Mouse (Mus musculus) splenic B cell, adult 2 months (primary cell): ENCODE measurements around the gene Tdrd9.
A peak's percentile ranks its signal among the peaks of the same experiment; 100 is the strongest.

Experiments used
- DNase-seq: peaks from one replicate; pipeline ENCODE4 v3.0.0-alpha.2; 2011; ENCODE audit warnings: low read depth, low spot score
- H3K27me3 ChIP-seq: 2 replicates; pipeline ENCODE4 v1.6.1; 2012; ENCODE audit warnings: mild to moderate bottlenecking, low read length, moderate library complexity, mixed read lengths; ENCODE audit not compliant: control insufficient read depth, poor library complexity, insufficient read depth, severe bottlenecking
- H3K36me3 ChIP-seq: 2 replicates; pipeline ENCODE4 v1.6.1; 2012; ENCODE audit warnings: mild to moderate bottlenecking, low read length, moderate library complexity, mixed read lengths; ENCODE audit not compliant: control insufficient read depth, poor library complexity, insufficient read depth, severe bottlenecking

The Tdrd9 gene

DNA sequence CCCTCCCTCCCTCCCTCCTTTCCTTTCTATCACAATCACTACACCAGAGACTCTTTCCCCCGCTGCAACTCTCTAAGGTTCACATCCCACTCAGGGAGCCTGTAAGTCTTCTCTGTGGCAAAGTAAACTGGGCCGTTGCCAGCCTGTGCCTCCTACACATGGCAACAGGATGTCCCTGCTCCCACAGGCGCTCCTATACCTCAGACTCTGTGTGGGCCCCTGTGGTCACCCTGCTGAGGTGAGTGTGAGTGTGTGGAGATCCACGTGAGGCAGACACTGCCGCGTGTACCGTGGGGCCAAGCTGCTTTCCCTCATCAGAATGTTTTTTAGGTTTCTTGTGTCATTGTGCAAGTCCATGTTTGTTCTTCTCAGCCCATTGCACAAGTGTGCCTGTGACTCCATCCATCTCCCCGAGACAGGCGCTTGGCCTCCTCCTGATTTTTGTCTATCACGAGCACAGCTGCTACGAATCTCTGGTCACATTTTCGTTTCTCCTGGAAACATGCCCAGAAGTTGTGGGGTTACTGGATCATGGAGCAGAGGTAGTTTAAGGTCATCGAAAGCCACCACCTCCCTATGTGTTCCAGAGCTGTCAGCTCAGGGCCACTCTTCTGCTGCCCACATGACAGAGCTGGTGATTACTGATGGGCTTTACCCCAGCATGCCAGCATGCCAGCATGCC, 124.8 kb downstream of the Tdrd9 start:
- H3K27me3 ChIP-seq = no peaks in the 10 kb centered on the region
- H3K36me3 ChIP-seq = no peaks in the 10 kb centered on the region
- no peak for DNase-seq

DNA sequence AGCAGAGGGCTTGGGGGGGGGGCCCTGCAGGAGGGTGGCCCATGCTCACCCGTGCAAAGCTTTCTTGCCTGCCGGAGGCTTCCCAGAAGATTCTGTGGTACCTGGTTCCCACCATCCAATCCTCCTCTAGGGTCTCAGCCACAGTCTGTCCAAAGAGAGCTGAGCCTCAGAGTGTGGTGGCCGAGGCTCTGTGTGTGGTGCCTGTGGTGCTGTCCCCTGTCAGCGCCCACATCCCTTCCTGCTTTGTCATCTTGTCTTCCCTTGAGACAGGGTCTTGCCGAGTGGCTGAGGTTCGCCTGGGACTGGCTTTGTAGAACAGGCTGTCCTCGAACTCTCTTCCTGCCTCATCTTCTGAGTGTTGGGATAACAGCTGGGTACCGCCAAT, 125.4 kb downstream of the Tdrd9 start:
- no peak for DNase-seq
- no peaks in the 10 kb centered on the region for H3K27me3 ChIP-seq
- no peaks in the 10 kb centered on the region for H3K36me3 ChIP-seq

DNA sequence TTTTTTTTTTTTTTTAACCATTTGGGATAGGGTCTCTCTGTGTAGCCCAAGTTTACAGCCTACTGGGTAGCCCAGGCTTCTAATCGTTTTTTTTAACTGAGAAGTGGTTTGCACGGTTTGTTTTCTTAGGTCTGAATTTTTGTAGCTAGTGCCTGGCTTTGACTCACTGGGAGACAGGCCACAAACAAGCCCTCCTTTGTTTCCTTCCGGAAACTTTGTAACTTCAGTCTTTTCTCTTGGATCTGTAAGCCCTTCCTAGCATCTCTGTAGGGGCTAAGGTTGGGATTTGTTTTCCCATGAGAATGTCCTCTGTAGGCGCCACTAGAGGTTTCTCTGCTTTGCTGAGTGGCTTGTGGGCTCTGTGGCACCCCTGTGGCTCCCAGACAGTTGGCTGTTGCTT, 128.7 kb downstream of the Tdrd9 start:
- DNase-seq = no peak
- Histone ChIP-seq H3K36me3 (no peaks in the 10 kb centered on the region), H3K27me3 (no peaks in the 10 kb centered on the region)

DNA sequence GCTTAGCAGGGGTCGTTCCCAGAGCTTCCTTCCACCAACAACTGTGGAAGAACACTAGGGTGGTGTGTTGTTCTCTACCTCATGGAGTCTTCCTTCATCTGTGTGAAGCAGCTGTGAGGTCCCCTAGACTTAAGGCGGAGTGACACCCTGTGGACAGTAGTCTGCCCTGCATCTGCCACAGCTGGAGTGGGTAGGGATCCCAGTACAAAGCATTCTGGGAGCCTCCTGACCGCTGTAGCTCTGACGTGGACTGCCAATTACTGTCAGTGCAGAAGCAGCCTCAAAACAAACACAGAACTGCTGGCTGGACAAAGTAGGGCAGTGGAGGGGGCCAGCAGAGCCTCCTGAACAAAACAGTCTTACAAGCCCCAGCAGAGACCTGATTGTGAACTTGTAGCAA, 129.7 kb downstream of the Tdrd9 start:
- Histone ChIP-seq H3K36me3 (no peaks in the 10 kb centered on the region), H3K27me3 (no peaks in the 10 kb centered on the region)
- DNase-seq = no peak

DNA sequence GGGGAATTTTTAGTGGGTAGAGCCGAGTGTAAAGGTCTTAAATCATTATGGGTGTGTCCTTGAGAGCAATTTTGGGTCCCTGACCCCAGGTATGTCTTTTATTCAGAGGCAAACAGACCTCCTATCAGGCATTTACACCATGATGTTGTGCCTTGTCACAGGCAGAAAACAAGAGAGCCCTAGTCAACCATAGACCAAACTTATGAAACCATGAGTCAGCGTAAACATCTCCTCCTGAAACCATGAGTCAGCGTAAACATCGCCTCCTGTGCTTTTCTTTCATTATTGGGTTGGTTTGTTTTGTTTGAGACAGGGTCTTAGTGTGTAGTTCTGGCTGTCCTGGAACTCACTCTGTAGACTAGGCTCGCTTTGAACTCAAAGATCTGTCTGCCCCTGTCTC, 131.8 kb downstream of the Tdrd9 start:
- Histone ChIP-seq H3K27me3 (no peaks in the 10 kb centered on the region), H3K36me3 (no peaks in the 10 kb centered on the region)
- no peak for DNase-seq

DNA sequence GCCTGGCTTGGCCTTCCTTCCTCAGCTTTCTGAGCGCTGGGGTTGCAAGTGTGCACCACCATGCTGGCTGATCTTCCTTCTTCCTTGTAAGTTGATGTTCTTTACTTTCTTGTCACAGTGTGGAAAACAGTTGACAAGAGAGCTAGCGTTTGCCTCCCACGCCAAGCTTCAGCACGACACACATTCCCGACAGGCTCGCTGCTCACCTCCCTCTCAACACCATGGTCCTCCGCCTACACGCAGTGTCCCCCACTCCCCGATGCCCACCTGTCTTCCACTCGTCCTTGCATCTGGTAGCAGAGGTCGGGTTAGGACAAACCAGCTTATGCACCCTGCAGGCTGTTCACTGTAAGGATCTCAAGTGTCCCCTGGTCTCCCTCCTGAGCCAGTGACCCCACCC, 133.5 kb downstream of the Tdrd9 start:
- Histone ChIP-seq H3K27me3 (no peaks in the 10 kb centered on the region), H3K36me3 (no peaks in the 10 kb centered on the region)
- no peak for DNase-seq

DNA sequence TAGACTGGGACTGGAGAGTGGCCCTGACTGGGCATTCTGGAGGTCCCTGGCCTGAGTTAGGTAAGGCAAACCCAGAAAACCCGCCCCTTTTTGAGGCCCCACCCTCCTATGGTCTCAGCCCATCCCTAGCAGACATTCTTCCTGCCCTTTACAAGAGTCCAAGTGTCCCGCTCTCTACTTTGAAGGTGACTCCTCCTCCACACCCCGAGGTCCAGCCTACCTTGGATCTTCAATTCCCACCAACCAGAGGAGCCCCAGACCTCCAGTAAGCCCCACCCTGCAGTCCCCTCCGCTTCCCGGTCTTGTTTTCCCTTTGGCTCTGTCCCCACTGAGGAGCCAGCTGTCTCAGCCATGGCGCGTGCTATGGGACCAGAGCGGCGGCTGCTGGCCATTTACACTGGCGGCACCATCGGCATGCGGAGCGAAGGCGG, 135.2 kb downstream of the Tdrd9 start, which contains the start of gene Aspg:
Aspg (plus strand) TSS at position 139 of the 431 bp plus-strand sequence.
- Histone ChIP-seq H3K36me3 (no peaks in the 10 kb centered on the region), H3K27me3 (no peaks in the 10 kb centered on the region)
- no peak for DNase-seq

DNA sequence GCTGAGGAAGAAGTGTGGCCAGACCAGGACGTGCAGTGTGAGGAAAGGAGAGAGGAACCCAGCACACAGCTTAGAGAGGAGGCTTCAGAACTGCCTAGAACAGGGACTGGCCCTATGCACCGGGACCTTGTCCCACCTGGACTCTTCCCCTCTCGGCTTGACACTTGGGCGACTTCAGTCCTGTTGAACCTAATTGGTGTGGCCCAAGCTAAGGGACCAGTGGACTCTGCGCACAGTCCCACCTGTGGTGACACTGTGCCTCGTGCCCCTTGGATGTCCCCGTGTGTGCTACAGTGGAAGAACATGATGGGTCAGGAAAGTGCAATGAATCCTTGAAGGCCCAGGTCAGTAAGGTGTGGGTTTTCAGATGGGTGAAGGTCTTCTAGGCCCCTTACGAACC, 136.3 kb downstream of the Tdrd9 start:
- no peak for DNase-seq
- no peaks in the 10 kb centered on the region for H3K36me3 ChIP-seq
- H3K27me3 ChIP-seq = no peaks in the 10 kb centered on the region

DNA sequence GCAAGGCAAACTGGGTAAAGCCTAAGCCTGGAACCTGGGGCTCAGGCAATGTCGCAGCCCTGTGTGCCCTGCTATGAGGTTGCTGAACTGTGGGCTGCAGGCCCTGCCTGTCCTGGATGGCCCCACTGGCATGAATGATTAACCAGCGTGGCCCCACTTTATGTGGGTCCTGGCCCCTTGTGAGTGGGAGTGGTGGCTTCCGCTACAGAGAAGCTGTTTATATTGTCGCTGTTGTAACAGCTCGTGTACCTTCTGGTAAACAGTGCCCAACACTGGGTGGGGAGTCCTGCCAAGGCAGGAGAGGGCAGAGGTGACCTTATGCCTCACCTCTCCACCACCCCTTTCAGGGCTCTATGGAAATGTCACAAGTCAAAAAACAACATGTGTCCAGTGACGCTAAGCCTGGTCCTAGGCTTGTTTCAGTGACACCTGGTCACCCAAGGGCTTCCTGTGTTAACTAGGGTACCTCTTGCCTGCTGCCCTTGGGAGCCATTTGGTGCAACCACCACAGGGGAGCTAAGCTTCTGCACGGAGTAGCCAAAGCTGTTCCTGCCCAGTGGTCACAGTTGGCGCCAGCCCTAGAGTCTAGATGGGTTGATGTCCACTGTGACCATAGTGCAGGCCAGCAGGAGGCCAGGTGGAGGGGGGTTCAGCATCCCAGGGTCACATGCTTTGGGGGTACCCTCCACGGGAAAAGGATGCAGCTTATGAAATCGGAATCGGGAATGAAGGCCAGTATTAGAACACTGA, 137.5 kb downstream of the Tdrd9 start:
- H3K27me3 ChIP-seq = no peaks in the 10 kb centered on the region
- DNase-seq = no peak
- H3K36me3 ChIP-seq = no peaks in the 10 kb centered on the region

DNA sequence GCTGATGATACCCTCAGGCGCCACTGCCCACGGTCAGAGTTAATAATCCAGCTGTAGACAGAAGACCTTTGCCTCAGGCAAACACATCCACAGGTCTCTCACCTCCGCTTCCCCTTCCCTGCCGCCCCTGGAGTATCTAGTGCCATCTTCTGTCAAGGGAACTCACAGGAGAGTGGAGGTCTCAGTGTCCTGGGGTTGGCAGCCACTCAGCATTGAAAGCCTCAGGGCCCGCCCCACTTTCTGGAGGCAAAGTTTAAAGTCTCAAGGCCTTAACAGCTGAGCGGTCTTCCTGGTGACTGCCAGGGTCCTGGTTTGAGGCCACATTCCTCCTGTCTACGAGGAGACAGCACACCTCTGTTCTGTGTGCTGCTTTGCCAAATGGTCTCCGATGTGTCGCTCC, 138.3 kb downstream of the Tdrd9 start:
- Histone ChIP-seq H3K36me3 (no peaks in the 10 kb centered on the region), H3K27me3 (no peaks in the 10 kb centered on the region)
- DNase-seq = no peak

DNA sequence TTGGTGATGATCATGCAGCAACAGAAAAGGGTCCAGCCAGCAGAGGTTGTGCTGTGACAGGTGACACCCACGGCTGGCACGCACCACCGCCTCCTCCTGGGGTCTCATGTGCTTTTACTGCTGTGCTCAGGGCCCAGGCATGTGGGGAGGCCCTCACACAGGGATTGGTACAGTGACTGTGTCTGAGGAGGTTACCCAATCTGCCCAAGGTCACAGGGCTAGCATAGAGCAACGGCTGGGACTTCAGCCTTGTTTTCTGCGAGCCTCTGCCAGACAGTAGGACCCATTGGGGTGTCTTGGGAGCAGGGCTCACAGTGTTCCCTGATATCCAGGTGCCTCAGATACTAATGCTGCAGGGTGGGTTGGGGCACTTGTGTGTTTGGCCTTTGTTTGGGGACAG, 140.0 kb downstream of the Tdrd9 start:
- no peaks in the 10 kb centered on the region for H3K36me3 ChIP-seq
- DNase-seq = no peak
- no peaks in the 10 kb centered on the region for H3K27me3 ChIP-seq

DNA sequence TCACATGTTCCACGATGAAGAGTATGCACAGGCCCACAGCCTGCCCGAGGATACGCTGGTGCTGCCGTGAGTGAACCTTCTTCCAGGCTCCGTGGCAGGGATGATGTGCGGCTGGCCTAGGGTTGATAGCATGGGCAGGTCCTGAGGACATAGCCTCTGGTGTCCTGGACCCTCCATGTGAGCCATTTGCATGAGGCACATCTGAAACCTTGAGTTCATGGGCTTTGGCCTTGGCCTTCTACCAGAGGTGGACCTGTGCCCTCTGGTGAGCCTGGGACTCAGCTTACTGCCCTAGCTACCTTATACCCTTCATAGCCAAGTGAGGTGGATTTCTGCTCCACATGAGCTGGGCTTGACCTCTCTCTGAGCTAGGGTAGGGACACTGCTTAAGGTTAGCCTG, 140.9 kb downstream of the Tdrd9 start:
- no peaks in the 10 kb centered on the region for H3K36me3 ChIP-seq
- no peak for DNase-seq

DNA sequence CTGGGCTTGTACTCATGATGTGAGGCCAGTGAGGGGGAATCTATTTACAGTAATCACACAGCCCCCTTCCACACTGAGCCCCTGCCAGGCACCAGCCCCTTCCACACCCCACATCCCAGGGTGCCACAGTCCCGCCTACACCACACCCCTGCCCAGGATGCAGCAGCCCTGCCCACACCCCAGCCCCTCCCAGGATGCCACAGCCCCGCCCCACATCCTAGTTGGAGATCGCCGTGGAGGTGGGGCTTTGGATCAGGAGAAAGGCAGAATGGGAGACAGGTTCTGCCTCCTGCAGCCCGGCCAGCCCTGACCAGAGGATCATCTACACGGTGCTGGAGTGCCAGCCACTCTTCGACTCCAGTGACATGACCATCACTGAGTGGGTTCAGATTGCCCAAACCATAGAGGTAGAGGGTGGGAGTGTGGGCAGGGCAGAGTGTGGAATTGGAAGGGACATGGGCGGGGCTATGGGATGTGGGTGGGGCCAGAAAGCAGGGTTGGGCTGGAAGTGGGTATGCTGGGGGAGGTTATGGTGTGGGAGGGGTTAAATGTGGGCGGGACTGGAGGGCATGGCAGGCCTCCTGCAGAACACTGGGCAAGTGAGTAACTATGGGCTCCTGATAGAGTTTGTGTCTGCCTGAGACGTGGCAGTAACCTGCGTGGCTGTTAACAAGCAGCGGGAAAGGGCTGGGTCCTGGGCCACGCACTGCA, 141.5 kb downstream of the Tdrd9 start:
- H3K27me3 ChIP-seq = no peaks in the 10 kb centered on the region
- peak; percentile 7 for DNase-seq
- H3K36me3 ChIP-seq = no peaks in the 10 kb centered on the region

More for the DNA sequence above, 140.9 kb downstream of the Tdrd9 start:
- no peaks in the 10 kb centered on the region for H3K27me3 ChIP-seq

DNA sequence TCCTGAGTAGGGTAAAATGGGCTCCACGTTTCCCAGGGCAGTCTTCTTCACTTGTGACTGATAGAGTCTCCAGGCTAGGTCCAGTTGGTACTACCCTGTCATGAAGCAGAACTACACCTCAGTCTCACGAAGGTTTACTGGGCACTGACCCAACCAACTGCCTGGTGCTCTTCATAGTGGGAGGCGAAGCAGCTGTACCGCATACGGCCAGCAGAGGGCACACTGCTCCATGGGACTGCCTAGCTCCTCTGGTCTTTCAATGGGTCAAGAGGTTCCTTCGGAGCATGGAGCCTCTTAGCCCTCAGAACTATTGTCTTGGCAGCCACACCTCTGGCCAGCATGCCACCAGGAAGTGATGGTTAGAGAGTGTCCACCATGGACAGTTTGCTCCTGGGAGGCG, 142.4 kb downstream of the Tdrd9 start:
- peak; percentile 80 for DNase-seq
- H3K27me3 ChIP-seq = no peaks in the 10 kb centered on the region
- H3K36me3 ChIP-seq = no peaks in the 10 kb centered on the region

DNA sequence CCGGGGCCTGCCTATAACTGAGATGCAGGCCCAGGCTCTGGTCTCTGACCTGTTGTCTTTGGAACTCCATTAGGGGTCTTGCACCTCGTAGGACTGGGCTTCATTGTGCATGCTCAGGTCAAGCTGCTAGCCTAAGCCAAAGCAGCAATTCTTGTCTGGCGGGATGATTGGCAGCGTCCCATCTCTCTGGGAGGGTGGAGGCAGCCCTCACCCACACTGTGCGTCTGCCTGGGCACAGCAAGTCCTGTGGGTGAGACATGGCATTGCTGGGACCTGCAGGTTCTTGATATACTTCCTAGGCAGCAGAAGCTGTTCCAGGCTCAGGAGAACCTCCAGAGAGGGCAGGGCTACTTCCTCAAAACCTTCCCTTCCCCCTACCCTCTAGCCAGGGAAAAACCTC, 145.6 kb downstream of the Tdrd9 start:
- Histone ChIP-seq H3K36me3 (no peaks in the 10 kb centered on the region), H3K27me3 (no peaks in the 10 kb centered on the region)
- DNase-seq = no peak
